Mouse (Mus musculus) gonadal fat pad, adult 2 months (tissue): Measurements from ENCODE around the gene Ccdc183. TPM values are rescaled to one million over a fixed set of nuclear protein-coding genes. Genes with fewer than 3 reads are reported as not detected.

Source experiments
- DNase-seq: peaks from one replicate; pipeline ENCODE4 v3.0.0-alpha.2; 2012; ENCODE audit warnings: low read depth
- polyA plus RNA-seq: library from polyadenylated mRNA; depleted of rRNA; stranded (reverse); fragments of >200 nt; gene quantifications from 2 replicates; pipeline ENCODE4 v1.2.3, GENCODE M21; 2012; rRNA removed

Gene Ccdc183
- polyA plus RNA-seq, 1 experiment: 1.0 TPM

DNA sequence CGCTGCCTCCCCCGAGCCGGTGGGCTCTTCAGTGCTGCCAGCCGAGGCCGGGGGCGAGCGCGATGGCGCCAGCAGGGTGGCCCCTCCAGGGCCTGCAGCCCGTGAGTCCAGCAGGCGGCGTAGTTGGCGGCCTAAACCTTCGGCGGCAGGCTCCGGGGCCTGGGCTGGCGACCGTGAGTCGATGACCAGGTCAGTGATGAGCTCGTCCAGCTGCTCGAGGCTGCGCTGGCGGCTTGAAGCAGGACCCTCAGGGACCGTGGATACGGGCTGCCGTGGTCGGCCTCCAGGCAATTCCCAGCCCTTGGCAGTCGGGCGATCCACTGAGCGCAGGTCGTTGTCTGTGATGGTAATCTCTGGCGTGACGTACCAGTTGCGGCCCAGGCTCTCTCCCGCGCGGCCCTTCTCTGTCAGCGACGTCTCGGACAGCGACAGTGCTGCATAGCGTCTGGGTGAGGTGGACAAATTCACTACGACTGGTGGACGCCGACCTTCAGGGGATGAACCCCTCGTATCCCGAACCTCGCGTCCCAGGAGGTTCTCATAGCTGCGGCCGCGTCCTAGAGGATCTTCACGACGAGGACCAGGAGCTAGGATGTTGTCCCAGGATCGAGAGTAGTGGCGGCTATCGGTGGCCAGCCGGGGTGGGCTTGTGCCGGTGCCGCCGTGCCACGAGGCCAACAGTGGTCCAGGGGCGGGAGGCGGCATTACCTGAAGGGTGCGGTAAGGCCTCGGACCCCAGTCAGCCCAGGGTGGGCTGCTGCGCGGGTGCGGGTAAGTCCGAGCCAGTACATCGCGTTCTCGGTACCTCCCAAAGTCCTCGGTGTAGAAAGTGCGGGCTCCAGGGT lies 39.3 kb downstream of the Ccdc183 start:
- DNase-seq: no peak

GRCm38 (mm10) chr2:25576965-25577891 lies 40.2 kb downstream of the Ccdc183 start:
- no peak for DNase-seq

DNA sequence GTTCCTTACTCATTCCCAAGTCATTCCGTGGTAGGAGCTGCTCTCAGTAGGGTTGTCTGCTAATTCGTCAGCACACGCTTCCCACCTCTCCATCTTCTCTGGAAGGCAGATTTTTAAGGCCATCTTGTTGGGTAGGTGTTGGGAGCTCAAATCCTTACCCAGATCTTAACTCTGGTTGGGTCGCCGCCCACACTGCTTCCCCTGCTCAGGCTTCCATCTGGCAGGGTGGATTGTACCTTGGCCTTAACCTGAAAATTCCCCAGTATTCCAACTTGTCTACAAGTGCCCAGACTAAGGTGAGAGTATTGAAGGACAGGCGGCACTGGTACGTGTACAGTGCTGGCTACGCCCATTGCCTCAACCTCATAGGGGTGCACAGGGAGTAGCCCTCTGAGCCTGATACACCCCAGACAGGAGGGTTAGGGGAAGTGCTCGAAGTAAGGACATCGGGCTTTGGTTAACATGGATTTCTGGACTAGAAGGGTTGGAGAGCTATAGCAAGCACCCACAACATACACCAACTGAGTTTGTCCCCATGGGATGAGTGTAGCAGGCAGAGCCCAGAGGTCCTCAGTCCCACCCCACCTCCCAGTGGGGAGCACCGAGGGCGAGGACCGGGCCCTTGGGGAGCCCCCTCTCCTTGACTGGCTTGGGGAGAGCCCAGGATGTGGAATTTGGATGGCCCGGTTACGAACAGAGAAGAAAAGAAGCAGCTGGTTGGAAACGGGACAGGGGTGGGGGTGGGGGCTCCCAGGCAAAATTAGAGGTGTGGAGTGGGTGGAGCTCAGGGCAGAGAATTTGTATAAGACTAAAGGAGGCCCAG lies 41.2 kb downstream of the Ccdc183 start:
- no peak for DNase-seq

DNA sequence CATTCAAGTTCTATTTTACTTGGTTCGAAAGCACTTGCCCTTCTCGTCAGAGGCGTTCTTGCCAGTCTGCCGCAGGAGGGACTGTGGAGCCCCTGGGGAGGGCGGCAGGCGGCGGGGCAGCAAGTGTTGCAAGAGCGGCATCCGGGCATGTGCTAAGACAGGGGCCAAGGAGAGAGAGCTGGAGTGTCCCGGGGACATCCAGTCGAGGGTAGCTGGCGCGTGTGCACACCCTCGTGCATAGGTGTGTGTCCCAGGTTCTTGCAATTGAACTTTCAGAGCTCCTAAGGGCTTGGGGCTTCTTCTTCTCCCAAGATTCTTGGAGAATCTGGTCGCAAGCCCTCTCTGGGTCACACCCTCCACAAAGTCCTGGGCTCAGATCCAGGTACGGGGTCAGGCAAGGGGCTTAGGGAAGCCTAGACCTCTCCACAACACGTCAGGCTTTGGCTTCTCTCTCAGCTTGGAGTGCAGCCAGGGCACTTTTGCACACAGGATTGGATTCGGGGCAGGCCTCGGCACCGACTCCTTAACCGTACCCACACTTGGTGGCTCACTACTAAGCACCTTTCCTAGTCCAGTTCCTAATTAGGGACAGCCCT lies 41.9 kb downstream of the Ccdc183 start:
- no peak for DNase-seq

DNA sequence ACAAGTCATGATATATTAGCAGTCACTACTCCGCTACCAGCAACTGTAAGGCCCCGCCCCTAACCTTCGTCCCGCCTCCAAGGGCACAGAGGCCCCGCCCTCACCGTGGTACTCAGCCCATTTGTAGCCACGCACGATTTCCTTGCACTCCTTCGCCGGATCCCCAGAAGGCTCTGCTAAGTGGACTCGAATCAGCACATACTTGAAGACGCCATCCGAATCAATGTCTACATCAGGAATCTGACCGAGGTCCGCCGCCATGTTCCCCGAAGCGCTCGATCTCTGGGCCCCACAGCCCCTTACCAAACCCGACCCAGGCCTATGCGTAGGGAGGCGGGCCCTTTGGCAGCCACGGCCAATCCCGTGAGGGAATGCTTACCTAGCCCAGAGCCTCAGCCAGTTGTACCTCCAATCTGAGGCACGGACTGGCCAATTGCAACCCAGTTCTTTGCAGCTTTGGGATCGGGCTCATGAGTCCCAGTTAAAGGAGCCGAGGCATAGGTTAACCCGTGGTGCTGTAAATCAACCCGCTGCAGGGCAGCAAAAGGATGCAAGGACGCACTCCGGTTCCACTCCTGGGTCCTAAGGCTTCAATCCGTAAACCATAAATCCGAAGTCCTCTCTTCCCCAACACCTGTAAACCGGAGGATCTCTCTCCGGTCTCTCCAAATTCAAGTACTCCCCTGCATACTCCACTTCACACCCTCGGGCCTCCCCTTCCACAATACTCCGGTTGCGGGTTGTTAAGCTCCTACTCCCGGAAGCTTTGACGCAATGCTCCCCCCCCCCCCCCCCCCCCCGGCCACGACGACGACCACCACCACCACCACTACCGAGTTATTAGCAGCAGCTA lies 42.7 kb downstream of the Ccdc183 start, which contains the start of the genes Mamdc4 and Phpt1:
Gene Mamdc4, minus strand, starts transcription at position 267 of the 853 bp plus-strand sequence.
Gene Phpt1, minus strand, starts transcription at position 646 of the 853 bp plus-strand sequence.
- DNase-seq: peak; percentile 95

DNA sequence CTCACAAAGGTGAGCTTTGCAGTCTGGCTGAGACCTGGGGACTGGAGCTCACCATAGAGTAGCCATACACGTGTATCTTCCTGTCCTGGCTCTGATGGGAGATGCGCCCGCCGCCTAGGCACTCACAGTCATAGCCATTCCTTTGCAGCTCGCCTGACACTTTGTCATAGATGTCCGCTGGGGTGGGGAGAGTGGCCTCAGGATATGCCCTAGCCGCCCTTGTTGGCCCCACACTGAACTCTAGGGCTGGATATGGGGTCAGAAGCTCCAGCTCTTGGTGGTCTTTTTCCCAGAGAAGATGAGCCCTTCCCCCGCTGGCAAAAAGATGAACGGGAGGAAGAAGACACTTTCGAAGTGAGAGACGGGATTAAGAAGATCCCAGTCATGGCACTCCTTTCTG lies 43.3 kb downstream of the Ccdc183 start:
- DNase-seq: no peak

- DNase-seq: no peak
Measured at GRCm38 (mm10) chr2:25573068-25573467, 44.4 kb downstream of the Ccdc183 start.

- no peak for DNase-seq
Measured at GRCm38 (mm10) chr2:25571221-25571620, 46.3 kb downstream of the Ccdc183 start.

DNA sequence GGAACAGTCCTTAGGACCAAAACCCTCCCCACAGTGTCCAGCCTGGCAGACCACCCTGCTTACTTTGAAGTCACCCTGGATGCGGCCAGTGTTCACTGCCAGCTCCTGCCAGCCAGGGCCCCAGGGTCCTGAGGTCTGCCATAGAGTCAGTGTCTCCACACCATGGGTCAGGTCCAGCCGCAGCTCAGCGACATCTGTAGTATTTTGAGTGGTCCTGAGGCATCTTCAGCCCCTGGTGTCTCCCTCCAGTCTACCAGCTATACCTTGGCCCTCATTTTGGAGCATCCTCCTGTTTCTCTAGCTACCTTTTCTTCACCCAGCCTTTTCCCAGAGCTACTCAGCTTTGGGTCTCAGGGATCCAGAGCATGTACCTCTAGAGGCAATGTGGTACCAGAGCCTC lies 48.2 kb downstream of the Ccdc183 start:
- DNase-seq: no peak

DNA sequence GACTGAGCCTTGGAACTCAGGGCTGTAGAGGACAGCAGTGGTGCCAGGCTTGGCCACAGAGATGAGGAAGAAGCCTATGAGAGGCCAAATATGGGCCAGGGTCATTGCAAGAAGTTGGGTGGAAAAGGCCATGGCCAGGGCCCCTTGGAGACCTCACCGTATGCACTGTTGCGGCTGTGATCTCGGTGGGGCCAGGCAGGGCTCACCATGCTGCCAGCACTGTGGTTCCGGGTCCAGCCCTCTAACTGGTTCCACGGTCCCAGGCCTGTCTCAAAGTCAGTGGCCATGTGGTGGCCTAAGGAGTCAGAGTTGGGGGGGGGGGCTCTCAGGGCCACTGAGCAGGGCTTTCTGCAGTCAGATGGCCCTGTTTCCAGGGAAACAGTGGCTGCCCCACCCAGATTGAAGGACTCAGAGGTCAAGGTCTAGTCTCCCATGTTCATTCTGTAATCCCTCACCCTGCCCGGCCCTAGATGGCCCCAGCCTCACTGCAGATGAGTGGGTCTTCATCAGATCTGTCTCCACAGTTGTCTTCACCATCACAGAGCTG lies 48.9 kb downstream of the Ccdc183 start:
- DNase-seq: no peak

- no peak for DNase-seq
Measured at GRCm38 (mm10) chr2:25566558-25566957, 50.9 kb downstream of the Ccdc183 start.

GRCm38 (mm10) chr2:25565741-25566140 lies 51.7 kb downstream of the Ccdc183 start:
- DNase-seq: no peak

- DNase-seq: no peak
Measured at GRCm38 (mm10) chr2:25561946-25562345, 55.5 kb downstream of the Ccdc183 start.

GRCm38 (mm10) chr2:25560551-25560950 lies 56.9 kb downstream of the Ccdc183 start:
- no peak for DNase-seq

DNA sequence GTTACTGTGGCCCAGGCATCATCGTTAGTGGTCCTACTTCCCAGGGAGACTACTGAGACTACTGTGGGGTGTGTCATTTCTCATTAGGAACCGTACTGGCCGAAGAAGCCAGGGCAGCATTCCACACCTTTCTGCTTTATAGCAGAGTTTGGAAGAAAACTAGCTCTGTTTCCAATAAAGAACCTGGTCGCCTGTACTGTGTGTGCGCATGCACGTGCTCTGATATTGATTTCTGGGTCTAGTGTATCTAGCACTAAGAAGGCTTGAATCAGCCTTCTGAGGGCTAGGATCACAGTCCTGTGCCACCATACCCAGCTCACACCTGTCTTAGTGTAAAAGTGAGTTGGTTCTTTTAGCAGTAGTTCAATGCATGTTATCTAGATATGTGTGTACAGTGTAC lies 58.7 kb downstream of the Ccdc183 start:
- DNase-seq: no peak

Other genes with a start within 250 kb of the Ccdc183 start
- 3.0 and 4.3 TPM in 2 replicates for gene Sapcd2, start 245.4 kb downstream of the Ccdc183 start, polyA plus RNA-seq
- 64.7 and 75.2 TPM in 2 replicates for gene Entpd2, start 221.8 kb downstream of the Ccdc183 start, polyA plus RNA-seq
- 140 and 154 TPM in 2 replicates for gene Npdc1, start 218.3 kb downstream of the Ccdc183 start, polyA plus RNA-seq
- 0.47 and 0.57 TPM in 2 replicates for gene Fut7, start 194.4 kb downstream of the Ccdc183 start, polyA plus RNA-seq
- 187 and 437 TPM in 2 replicates for gene Abca2, start 189.0 kb downstream of the Ccdc183 start, polyA plus RNA-seq
- 103 and 188 TPM in 2 replicates for gene Clic3, start 160.8 kb downstream of the Ccdc183 start, polyA plus RNA-seq
- gene Paxx, start 156.6 kb downstream of the Ccdc183 start, polyA plus RNA-seq: 124 and 139 TPM in 2 replicates
- gene Ptgds, start 147.6 kb downstream of the Ccdc183 start, polyA plus RNA-seq: 1,300 and 1,863 TPM in 2 replicates
- gene Lcn12, start 123.8 kb downstream of the Ccdc183 start, polyA plus RNA-seq: 234 and 311 TPM in 2 replicates
- gene Fbxw5, start 116.9 kb downstream of the Ccdc183 start, polyA plus RNA-seq: 19.2 and 54.8 TPM in 2 replicates
- 15.1 and 15.8 TPM in 2 replicates for gene C8g, start 116.0 kb downstream of the Ccdc183 start, polyA plus RNA-seq
- gene Traf2, start 70.7 kb downstream of the Ccdc183 start, polyA plus RNA-seq: 13.7 and 17.0 TPM in 2 replicates
- 115 and 139 TPM in 2 replicates for gene Edf1, start 59.8 kb downstream of the Ccdc183 start, polyA plus RNA-seq
- gene Mamdc4, start 42.8 kb downstream of the Ccdc183 start, polyA plus RNA-seq: 8.0 and 13.4 TPM in 2 replicates
- gene Phpt1, start 42.5 kb downstream of the Ccdc183 start, polyA plus RNA-seq: 57.5 and 83.3 TPM in 2 replicates
- gene Ajm1, start 35.9 kb downstream of the Ccdc183 start, polyA plus RNA-seq: 1.4 and 2.0 TPM in 2 replicates
- 58.5 and 65.8 TPM in 2 replicates for gene Rabl6, start 9.2 kb downstream of the Ccdc183 start, polyA plus RNA-seq
- gene Tmem141, start 4.3 kb upstream of the Ccdc183 start, polyA plus RNA-seq: 72.5 and 74.2 TPM in 2 replicates
- 18.2 and 19.1 TPM in 2 replicates for gene Fcna, start 10.4 kb upstream of the Ccdc183 start, polyA plus RNA-seq
- gene Lcn8, start 35.4 kb upstream of the Ccdc183 start, polyA plus RNA-seq: 4,084 and 9,522 TPM in 2 replicates
- gene Lcn5, start 40.3 kb upstream of the Ccdc183 start, polyA plus RNA-seq: 3,609 and 5,181 TPM in 2 replicates
- 342 and 466 TPM in 2 replicates for gene Lcn6, start 59.1 kb upstream of the Ccdc183 start, polyA plus RNA-seq
- 996 and 1,118 TPM in 2 replicates for gene Lcn10, start 65.0 kb upstream of the Ccdc183 start, polyA plus RNA-seq
- 25.9 and 27.0 TPM in 2 replicates for gene Obp2a, start 82.4 kb upstream of the Ccdc183 start, polyA plus RNA-seq
- 208 and 344 TPM in 2 replicates for gene Bmyc, start 89.1 kb upstream of the Ccdc183 start, polyA plus RNA-seq
- 0.19 and 0.22 TPM in 2 replicates for gene Obp2b, start 119.3 kb upstream of the Ccdc183 start, polyA plus RNA-seq
- not detected in 2 replicates for gene Lcn3, start 147.9 kb upstream of the Ccdc183 start, polyA plus RNA-seq
- gene Lcn11, start 159.3 kb upstream of the Ccdc183 start, polyA plus RNA-seq: 0.38 and 0.53 TPM in 2 replicates
- gene Gm13539, start 164.6 kb upstream of the Ccdc183 start, polyA plus RNA-seq: not detected in 2 replicates
- 0.36 and 0.76 TPM in 2 replicates for gene Glt6d1, start 198.2 kb upstream of the Ccdc183 start, polyA plus RNA-seq
- gene Lcn9, start 205.5 kb upstream of the Ccdc183 start, polyA plus RNA-seq: 2,439 and 2,836 TPM in 2 replicates
- 0.13 and 0.16 TPM in 2 replicates for gene Sohlh1, start 229.6 kb upstream of the Ccdc183 start, polyA plus RNA-seq
- 14.6 and 26.8 TPM in 2 replicates for gene Kcnt1, start 246.1 kb upstream of the Ccdc183 start, polyA plus RNA-seq